Mouse (Mus musculus) thymus, adult 2 months (tissue): ENCODE measurements around the gene Igsf3. TPM values are rescaled to one million over a fixed set of nuclear protein-coding genes. Genes with fewer than 3 reads are reported as not detected.

ENCODE experiments used
- DNase-seq: peaks from one replicate; pipeline ENCODE4 v3.0.0; 2021
- H3K27ac ChIP-seq: fragments of 200-500 bp; 2 replicates; pipeline ENCODE4 v1.5.1; 2012; ENCODE audit warnings: low read length, control low read depth; ENCODE audit not compliant: control insufficient read depth, insufficient read depth
- H3K27me3 ChIP-seq: fragments of 200-500 bp; 2 replicates; pipeline ENCODE4 v1.6.1; 2012; ENCODE audit warnings: mild to moderate bottlenecking, low read length, moderate library complexity, mixed read lengths; ENCODE audit not compliant: control insufficient read depth, insufficient read depth
- H3K36me3 ChIP-seq: fragments of 200-500 bp; 2 replicates; pipeline ENCODE4 v1.6.1; 2012; ENCODE audit warnings: mild to moderate bottlenecking, low read length, moderate library complexity; ENCODE audit not compliant: control insufficient read depth, insufficient read depth
- H3K4me1 ChIP-seq: fragments of 200-500 bp; replicated peaks from 2 replicates; pipeline ENCODE4 v1.6.1; 2012; ENCODE audit warnings: low read length; ENCODE audit not compliant: control insufficient read depth, insufficient read depth
- H3K4me3 ChIP-seq: fragments of 200-500 bp; 2 replicates; pipeline ENCODE4 v1.5.1; 2012; ENCODE audit warnings: mild to moderate bottlenecking, low read length, control low read depth, moderate library complexity; ENCODE audit not compliant: control insufficient read depth, insufficient read depth
- CTCF ChIP-seq: fragments of 200-500 bp; IDR thresholded peaks from 2 replicates; pipeline ENCODE4 v1.5.1; 2012; ENCODE audit warnings: mild to moderate bottlenecking, control low read depth, low read length, moderate library complexity, borderline replicate concordance; ENCODE audit not compliant: control insufficient read depth, poor library complexity, insufficient read depth; ENCODE audit errors: extremely low read depth
- POLR2A ChIP-seq: fragments of 200-500 bp; IDR thresholded peaks from 2 replicates; pipeline ENCODE4 v1.6.1; 2012; ENCODE audit warnings: mild to moderate bottlenecking, low read length, control low read depth, moderate library complexity; ENCODE audit not compliant: control insufficient read depth, poor library complexity, insufficient read depth; ENCODE audit errors: extremely low read depth
- WGBS: fragments of 180-500 bp; shearing (Covaris S2); methylation state at CpG from one replicate; pipeline ENCODE4 v1.1.7; 2018; 5-methylcytosine and 5-hydroxymethylcytosine counted together
- polyA plus RNA-seq: library from polyadenylated mRNA; depleted of rRNA; stranded (reverse); fragments of >200 nt; gene quantifications from 2 replicates; pipeline ENCODE4 v1.2.3, GENCODE M21; 2012

Gene Igsf3
- polyA plus RNA-seq, 1 experiment = 8.6 TPM

- WGBS = 93% methylated on average over 19 of the region's 19 CpGs
- DNase-seq = no peak
- TF ChIP-seq POLR2A (no peak), CTCF (no peak)
- Histone ChIP-seq H3K4me1 (no peaks in the 10 kb centered on the region; the same call in 1 of the 2 replicates), H3K27ac (no peak overlapping the region), H3K4me3 (no peak overlapping the region), H3K36me3 (no peaks in the 10 kb centered on the region), H3K27me3 (no peaks in the 10 kb centered on the region)
Measured at GRCm38 (mm10) chr3:101393659-101394539, 17.0 kb downstream of the Igsf3 start.

- no peak for DNase-seq
- whole genome bisulfite sequencing = 90% methylated on average over 5 of the region's 5 CpGs
- Histone ChIP-seq H3K27ac (no peak overlapping the region), H3K36me3 (no peaks in the 10 kb centered on the region), H3K4me3 (no peak overlapping the region), H3K27me3 (no peaks in the 10 kb centered on the region), H3K4me1 (no peaks in the 10 kb centered on the region; the same call in 1 of the 2 replicates)
- TF ChIP-seq POLR2A (no peak), CTCF (no peak)
Measured at GRCm38 (mm10) chr3:101395341-101395740, 18.5 kb downstream of the Igsf3 start.

- Histone ChIP-seq H3K4me3 (no peak overlapping the region), H3K27me3 (no peaks in the 10 kb centered on the region), H3K36me3 (no peaks in the 10 kb centered on the region), H3K27ac (no peak overlapping the region), H3K4me1 (no peaks in the 10 kb centered on the region; the same call in 1 of the 2 replicates)
- no peak for DNase-seq
- TF ChIP-seq POLR2A (no peak), CTCF (no peak)
- 95% methylated on average over 3 of the region's 3 CpGs for WGBS
Measured at GRCm38 (mm10) chr3:101396061-101396460, 19.2 kb downstream of the Igsf3 start.

- 40% methylated on average over 13 of the region's 13 CpGs for WGBS
- DNase-seq = no peak
- H3K4me1 ChIP-seq = no peaks in the 10 kb centered on the region; the same call in 1 of the 2 replicates
- TF ChIP-seq CTCF = no peak
- no peak for TF ChIP-seq POLR2A
- no peaks in the 10 kb centered on the region for H3K36me3 ChIP-seq
- H3K27me3 ChIP-seq = no peaks in the 10 kb centered on the region
- no peak overlapping the region for H3K27ac ChIP-seq
- H3K4me3 ChIP-seq = no peak overlapping the region
Measured at GRCm38 (mm10) chr3:101396726-101397263, 19.9 kb downstream of the Igsf3 start.

GRCm38 (mm10) chr3:101397422-101397821, 20.5 kb downstream of the Igsf3 start:
- no peak overlapping the region for H3K4me3 ChIP-seq
- no peaks in the 10 kb centered on the region for H3K27me3 ChIP-seq
- no peaks in the 10 kb centered on the region; the same call in 1 of the 2 replicates for H3K4me1 ChIP-seq
- no peak overlapping the region for H3K27ac ChIP-seq
- TF ChIP-seq CTCF = no peak
- TF ChIP-seq POLR2A = no peak
- DNase-seq = no peak
- whole genome bisulfite sequencing = 84% methylated on average over 4 of the region's 4 CpGs
- H3K36me3 ChIP-seq = no peaks in the 10 kb centered on the region

- DNase-seq = no peak
- TF ChIP-seq POLR2A (no peak), CTCF (no peak)
- Histone ChIP-seq H3K27me3 (no peaks in the 10 kb centered on the region), H3K36me3 (no peaks in the 10 kb centered on the region), H3K27ac (no peak overlapping the region), H3K4me3 (no peak overlapping the region), H3K4me1 (no peaks in the 10 kb centered on the region; the same call in 1 of the 2 replicates)
- WGBS = 88% methylated on average over 12 of the region's 12 CpGs
Measured at GRCm38 (mm10) chr3:101398071-101398786, 21.3 kb downstream of the Igsf3 start.
